Mouse (Mus musculus) neural tube, embryonic 11.5 days (tissue): ENCODE measurements around the gene Obscn. TPM values are rescaled to one million over a fixed set of nuclear protein-coding genes. Genes with fewer than 3 reads are reported as not detected.

Experiments used
- ATAC-seq: fragments of 200-750 bp; cut with Nextera tagmentation; 2 replicates; pipeline ENCODE4 v1.8.0; 2017; ENCODE audit warnings: moderate number of reproducible peaks, mild to moderate bottlenecking, moderate TSS enrichment, moderate library complexity; ENCODE audit not compliant: insufficient read depth, low FRiP score, low TSS enrichment
- DNase-seq: peaks from one replicate; pipeline ENCODE4 v3.0.0-alpha.2; 2015; ENCODE audit warnings: low spot score
- H3K27ac ChIP-seq: fragments of 300-500 bp; sonication (generic); 2 replicates; pipeline ENCODE4 v1.5.1; 2014; ENCODE audit warnings: low read depth, mild to moderate bottlenecking, low read length
- H3K27me3 ChIP-seq: fragments of 300-500 bp; sonication (generic); 2 replicates; pipeline ENCODE4 v1.6.1; 2014; ENCODE audit warnings: mild to moderate bottlenecking, low read length, mixed read lengths; ENCODE audit not compliant: control insufficient read depth, insufficient read depth
- H3K36me3 ChIP-seq: fragments of 300-500 bp; sonication (generic); 2 replicates; pipeline ENCODE4 v1.6.1; 2014; ENCODE audit warnings: mild to moderate bottlenecking, low read length, moderate library complexity, mixed read lengths; ENCODE audit not compliant: control insufficient read depth, insufficient read depth
- H3K4me1 ChIP-seq: fragments of 300-500 bp; sonication (generic); 2 replicates; pipeline ENCODE4 v1.6.1; 2014; ENCODE audit warnings: low read length, mixed read lengths; ENCODE audit not compliant: control insufficient read depth, insufficient read depth
- H3K4me2 ChIP-seq: fragments of 300-500 bp; sonication (generic); 2 replicates; pipeline ENCODE4 v1.6.1; 2014; ENCODE audit warnings: low read depth, mild to moderate bottlenecking, moderate library complexity
- H3K4me3 ChIP-seq: fragments of 300-500 bp; sonication (generic); 2 replicates; pipeline ENCODE4 v1.5.1; 2014; ENCODE audit warnings: low read depth, low read length
- H3K9ac ChIP-seq: fragments of 300-500 bp; sonication (generic); 2 replicates; pipeline ENCODE4 v1.6.1; 2014; ENCODE audit warnings: mild to moderate bottlenecking, low read length
- H3K9me3 ChIP-seq: fragments of 300-500 bp; sonication (generic); 2 replicates; pipeline ENCODE4 v1.6.1; 2016; ENCODE audit warnings: low read length; ENCODE audit not compliant: control insufficient read depth
- WGBS: fragments of 180-500 bp; shearing (Covaris S2); extraction: QIAGEN DNeasy Blood & Tissue Kit; methylation state at CpG from one replicate; pipeline ENCODE4 v1.1.7; 2014; 5-methylcytosine and 5-hydroxymethylcytosine counted together
- polyA plus RNA-seq: library from polyadenylated mRNA; unstranded; fragments of >200 nt; fragmentation: Nextera tagmentation; extraction: Ambion mirVana; gene quantifications from 2 replicates; pipeline ENCODE4 v1.2.1, GENCODE M21; 2014

The Obscn gene
- polyA plus RNA-seq, 1 experiment from 2014 or later = 0.88 TPM

GRCm38 (mm10) chr11:58969659-58970058 is 166.5 kb downstream of the Obscn start:
- H3K27ac ChIP-seq = no peak overlapping the region
- H3K27me3 ChIP-seq = no peaks in the 10 kb centered on the region
- no peak overlapping the region for H3K4me2 ChIP-seq
- no peak overlapping the region for H3K9ac ChIP-seq
- H3K9me3 ChIP-seq = no peaks in the 10 kb centered on the region
- H3K36me3 ChIP-seq = peaks cover 4% of the 10 kb centered on the region; the same call in 1 of the 2 replicates
- H3K4me3 ChIP-seq = no peak overlapping the region
- DNase-seq = no peak
- no peak for ATAC-seq
- H3K4me1 ChIP-seq = 0 out of 2 replicates have a peak, but pooled peaks cover 4% of the 10 kb centered on the region
- WGBS = 87% methylated on average over 6 of the region's 6 CpGs

- peaks cover 4% of the 10 kb centered on the region; the same call in 1 of the 2 replicates for H3K36me3 ChIP-seq
- H3K27me3 ChIP-seq = no peaks in the 10 kb centered on the region
- H3K4me3 ChIP-seq = no peak overlapping the region
- no peaks in the 10 kb centered on the region for H3K9me3 ChIP-seq
- ATAC-seq (no peak), DNase-seq (no peak)
- H3K27ac ChIP-seq = no peak overlapping the region
- H3K9ac ChIP-seq = no peak overlapping the region
- 86% methylated on average over 8 of the region's 8 CpGs for WGBS
- H3K4me2 ChIP-seq = no peak overlapping the region
- 0 out of 2 replicates have a peak, but pooled peaks cover 5% of the 10 kb centered on the region for H3K4me1 ChIP-seq
Measured at GRCm38 (mm10) chr11:58969027-58969426, 167.2 kb downstream of the Obscn start.

GRCm38 (mm10) chr11:58968551-58968950 is 167.7 kb downstream of the Obscn start:
- no peaks in the 10 kb centered on the region for H3K9me3 ChIP-seq
- 87% methylated on average over 7 of the region's 7 CpGs for WGBS
- H3K4me1 ChIP-seq = 0 out of 2 replicates have a peak, but pooled peaks cover 5% of the 10 kb centered on the region
- ATAC-seq (no peak), DNase-seq (no peak)
- H3K4me3 ChIP-seq = no peak overlapping the region
- no peak overlapping the region for H3K9ac ChIP-seq
- no peak overlapping the region for H3K4me2 ChIP-seq
- no peaks in the 10 kb centered on the region for H3K27me3 ChIP-seq
- no peak overlapping the region for H3K27ac ChIP-seq
- H3K36me3 ChIP-seq = peaks cover 4% of the 10 kb centered on the region; the same call in 1 of the 2 replicates

- H3K9me3 ChIP-seq = no peaks in the 10 kb centered on the region
- H3K27ac ChIP-seq = no peak overlapping the region
- H3K4me1 ChIP-seq = 0 out of 2 replicates have a peak, but pooled peaks cover 5% of the 10 kb centered on the region
- H3K27me3 ChIP-seq = no peaks in the 10 kb centered on the region
- ATAC-seq = no peak
- WGBS = 97% methylated on average over 1 of the region's 1 CpGs
- no peak overlapping the region for H3K9ac ChIP-seq
- H3K4me2 ChIP-seq = no peak overlapping the region
- DNase-seq = no peak
- peaks cover 4% of the 10 kb centered on the region; the same call in 1 of the 2 replicates for H3K36me3 ChIP-seq
- no peak overlapping the region for H3K4me3 ChIP-seq
Measured at GRCm38 (mm10) chr11:58967346-58967745, 168.9 kb downstream of the Obscn start.

GRCm38 (mm10) chr11:58965001-58965760 is 171.0 kb downstream of the Obscn start:
- DNase-seq = no peak
- no peak overlapping the region for H3K27ac ChIP-seq
- WGBS = 54% methylated on average over 12 of the region's 12 CpGs
- no peak overlapping the region for H3K4me2 ChIP-seq
- no peak overlapping the region for H3K9ac ChIP-seq
- H3K9me3 ChIP-seq = no peaks in the 10 kb centered on the region
- H3K4me3 ChIP-seq = no peak overlapping the region
- H3K27me3 ChIP-seq = no peaks in the 10 kb centered on the region
- H3K4me1 ChIP-seq = 0 out of 2 replicates have a peak, but pooled peaks cover 5% of the 10 kb centered on the region
- H3K36me3 ChIP-seq = peaks cover 1% of the 10 kb centered on the region; the same call in 1 of the 2 replicates
- ATAC-seq = no peak

GRCm38 (mm10) chr11:58964216-58964615 is 172.0 kb downstream of the Obscn start:
- H3K9me3 ChIP-seq = no peaks in the 10 kb centered on the region
- no peaks in the 10 kb centered on the region for H3K36me3 ChIP-seq
- no peak overlapping the region for H3K9ac ChIP-seq
- H3K27me3 ChIP-seq = no peaks in the 10 kb centered on the region
- DNase-seq (no peak), ATAC-seq (no peak)
- H3K4me1 ChIP-seq = 0 out of 2 replicates have a peak, but pooled peaks cover 5% of the 10 kb centered on the region
- no peak overlapping the region for H3K27ac ChIP-seq
- no peak overlapping the region for H3K4me3 ChIP-seq
- 89% methylated on average over 7 of the region's 7 CpGs for WGBS
- H3K4me2 ChIP-seq = no peak overlapping the region

- no peak overlapping the region for H3K4me3 ChIP-seq
- H3K27ac ChIP-seq = no peak overlapping the region
- DNase-seq (no peak), ATAC-seq (no peak)
- H3K4me1 ChIP-seq = 0 out of 2 replicates have a peak, but pooled peaks cover 5% of the 10 kb centered on the region
- H3K9me3 ChIP-seq = no peaks in the 10 kb centered on the region
- WGBS = 38% methylated on average over 17 of the region's 17 CpGs
- no peaks in the 10 kb centered on the region for H3K36me3 ChIP-seq
- H3K27me3 ChIP-seq = no peaks in the 10 kb centered on the region
- H3K4me2 ChIP-seq = no peak overlapping the region
- no peak overlapping the region for H3K9ac ChIP-seq
Measured at GRCm38 (mm10) chr11:58963543-58963942, 172.7 kb downstream of the Obscn start.

GRCm38 (mm10) chr11:58961364-58962177 is 174.6 kb downstream of the Obscn start:
- DNase-seq = no peak
- no peak overlapping the region for H3K4me2 ChIP-seq
- H3K4me1 ChIP-seq = peaks cover 16% of the 10 kb centered on the region
- H3K9ac ChIP-seq = no peak overlapping the region
- no peak overlapping the region for H3K27ac ChIP-seq
- no peak overlapping the region for H3K4me3 ChIP-seq
- no peaks in the 10 kb centered on the region for H3K36me3 ChIP-seq
- no peaks in the 10 kb centered on the region for H3K27me3 ChIP-seq
- WGBS = 63% methylated on average over 50 of the region's 50 CpGs
- no peaks in the 10 kb centered on the region for H3K9me3 ChIP-seq
- no peak for ATAC-seq
